Mouse (Mus musculus) kidney, adult 2 months (tissue): ENCODE results near the gene Dok7. TPM values are rescaled to one million over a fixed set of nuclear protein-coding genes. Genes with fewer than 3 reads are reported as not detected.
A peak's percentile ranks its signal among the peaks of the same experiment; 100 is the strongest.

ENCODE experiments used
- DNase-seq: peaks from one replicate; pipeline ENCODE4 v3.0.0; 2021
- H3K27ac ChIP-seq: fragments of 200-500 bp; 2 replicates; pipeline ENCODE4 v1.5.1; 2012; ENCODE audit warnings: low read depth, low read length, control low read depth, inconsistent platforms; ENCODE audit not compliant: insufficient read depth
- H3K27me3 ChIP-seq: fragments of 200-500 bp; replicated peaks from 2 replicates; pipeline ENCODE4 v1.6.1; 2012; ENCODE audit warnings: mild to moderate bottlenecking, moderate library complexity, low read length, inconsistent platforms; ENCODE audit not compliant: control insufficient read depth, insufficient read depth
- H3K36me3 ChIP-seq: fragments of 200-500 bp; 2 replicates; pipeline ENCODE4 v1.6.1; 2012; ENCODE audit warnings: mild to moderate bottlenecking, moderate library complexity, low read length, inconsistent platforms; ENCODE audit not compliant: control insufficient read depth, insufficient read depth
- H3K4me1 ChIP-seq: fragments of 200-500 bp; 2 replicates; pipeline ENCODE4 v1.6.1; 2011; ENCODE audit warnings: low read length; ENCODE audit not compliant: control insufficient read depth, insufficient read depth
- H3K4me3 ChIP-seq: fragments of 200-500 bp; 2 replicates; pipeline ENCODE4 v1.5.1; 2011; ENCODE audit warnings: mild to moderate bottlenecking, low read depth, low read length, control low read depth; ENCODE audit not compliant: insufficient read depth
- CTCF ChIP-seq: fragments of 200-500 bp; conservative IDR thresholded peaks from 2 replicates; pipeline ENCODE4 v1.5.1; 2011; ENCODE audit warnings: low read depth, mild to moderate bottlenecking, control low read depth, low read length, moderate library complexity, mixed read lengths; ENCODE audit not compliant: insufficient read depth, insufficient read length
- POLR2A ChIP-seq: fragments of 200-500 bp; IDR thresholded peaks from one replicate; pipeline ENCODE4 v1.6.1; 2011; ENCODE audit warnings: low read depth, low read length, control low read depth
- WGBS: fragments of 180-500 bp; shearing (Covaris S2); methylation state at CpG from one replicate; pipeline ENCODE4 v1.1.7; 2018; 5-methylcytosine and 5-hydroxymethylcytosine counted together
- polyA plus RNA-seq: library from polyadenylated mRNA; depleted of rRNA; stranded (reverse); fragments of >200 nt; gene quantifications from 2 replicates; pipeline ENCODE4 v1.2.3, GENCODE M21; 2012; rRNA removed

The Dok7 gene
- polyA plus RNA-seq, 1 experiment = 1.6 TPM

- TF ChIP-seq POLR2A = no peak
- peak; percentile 77 for TF ChIP-seq CTCF
- H3K4me1 ChIP-seq = no peaks in the 10 kb centered on the region
- H3K4me3 ChIP-seq = no peak overlapping the region
- H3K27ac ChIP-seq = no peak overlapping the region
- no peaks in the 10 kb centered on the region for H3K36me3 ChIP-seq
- peak; percentile 88 for DNase-seq
- 10% methylated on average over 7 of the region's 7 CpGs for WGBS
- H3K27me3 ChIP-seq = no peaks in the 10 kb centered on the region
Measured at GRCm38 (mm10) chr5:35131773-35132172, 75.2 kb downstream of the Dok7 start.

GRCm38 (mm10) chr5:35132278-35132980 lies 75.9 kb downstream of the Dok7 start:
- TF ChIP-seq POLR2A (no peak), CTCF (no peak)
- Histone ChIP-seq H3K4me3 (no peak overlapping the region), H3K27me3 (no peaks in the 10 kb centered on the region), H3K27ac (no peak overlapping the region), H3K36me3 (no peaks in the 10 kb centered on the region), H3K4me1 (no peaks in the 10 kb centered on the region)
- WGBS = 94% methylated on average over 9 of the region's 9 CpGs
- no peak for DNase-seq

GRCm38 (mm10) chr5:35133468-35133867 lies 76.9 kb downstream of the Dok7 start:
- TF ChIP-seq POLR2A (no peak), CTCF (no peak)
- H3K27ac ChIP-seq = no peak overlapping the region
- no peak for DNase-seq
- H3K36me3 ChIP-seq = no peaks in the 10 kb centered on the region
- no peak overlapping the region for H3K4me3 ChIP-seq
- H3K4me1 ChIP-seq = no peaks in the 10 kb centered on the region
- H3K27me3 ChIP-seq = no peaks in the 10 kb centered on the region
- 91% methylated on average over 4 of the region's 4 CpGs for WGBS

- no peak for DNase-seq
- Histone ChIP-seq H3K27me3 (no peaks in the 10 kb centered on the region), H3K4me3 (no peak overlapping the region), H3K27ac (no peak overlapping the region), H3K36me3 (no peaks in the 10 kb centered on the region), H3K4me1 (no peaks in the 10 kb centered on the region)
- 83% methylated on average over 3 of the region's 3 CpGs for WGBS
- TF ChIP-seq CTCF (no peak), POLR2A (no peak)
Measured at GRCm38 (mm10) chr5:35134286-35134685, 77.7 kb downstream of the Dok7 start.

GRCm38 (mm10) chr5:35135903-35136302 lies 79.3 kb downstream of the Dok7 start:
- H3K4me1 ChIP-seq = no peaks in the 10 kb centered on the region
- no peaks in the 10 kb centered on the region for H3K36me3 ChIP-seq
- WGBS = 56% methylated on average over 5 of the region's 5 CpGs
- no peaks in the 10 kb centered on the region for H3K27me3 ChIP-seq
- no peak overlapping the region for H3K27ac ChIP-seq
- TF ChIP-seq POLR2A (no peak), CTCF (no peak)
- no peak for DNase-seq
- no peak overlapping the region for H3K4me3 ChIP-seq

Other genes with a start within 250 kb of the Dok7 start
- 1.1 and 1.8 TPM in 2 replicates for gene Msantd1, start 148.8 kb upstream of the Dok7 start, polyA plus RNA-seq
- 14.1 and 20.7 TPM in 2 replicates for gene Rgs12, start 107.3 kb upstream of the Dok7 start, polyA plus RNA-seq
- 46.8 and 66.0 TPM in 2 replicates for gene Hgfac, start 15.3 kb upstream of the Dok7 start, polyA plus RNA-seq
- 281 and 314 TPM in 2 replicates for gene Lrpap1, start 49.0 kb downstream of the Dok7 start, polyA plus RNA-seq
- 1.8 and 2.1 TPM in 2 replicates for gene Adra2c, start 221.6 kb downstream of the Dok7 start, polyA plus RNA-seq